ENCODE assay signal across 18 mouse cellular contexts in genomic region chr2:168776238-168776637, GRCm38 (mm10). TPM values are rescaled to one million over a fixed set of nuclear protein-coding genes. Genes with fewer than 3 reads are reported as not detected.
"Had no signal": no experiment of that assay in that cellular context is flagged by ENCODE, and none has a peak within 500 bp of the region (broad histone marks: within the 10 kb centered on the region; RNA-seq: fewer than 3 reads in every experiment).

No protein-coding gene starts in this region.

- DNase-seq: kidney, adult 11 months; kidney, adult 9 months; kidney, postnatal 4 days; left cerebral cortex, postnatal 4 days; lung, adult 18-20 months; right cerebral cortex, adult 18-20 months; right cerebral cortex, postnatal 25 days; thymus, adult 18-20 months; thymus, postnatal 14 days had no signal

- H3K27me3 ChIP-seq: limb, embryonic 13.5 days; neural tube, embryonic 15.5 days had no signal

- H3K27ac ChIP-seq: kidney, postnatal 0 days; layer of hippocampus, adult 2 months; limb, embryonic 13.5 days; midbrain, embryonic 13.5 days; neural tube, embryonic 15.5 days; stomach, postnatal 0 days had no signal

- H3K4me3 ChIP-seq: layer of hippocampus, adult 2 months; limb, embryonic 13.5 days; midbrain, embryonic 13.5 days; myocyte; neural tube, embryonic 15.5 days had no signal

- H3K36me3 ChIP-seq: limb, embryonic 13.5 days; midbrain, embryonic 13.5 days; neural tube, embryonic 15.5 days had no signal

- ATAC-seq: midbrain, embryonic 13.5 days had no signal

- H3K9ac ChIP-seq: limb, embryonic 13.5 days; midbrain, embryonic 13.5 days; neural tube, embryonic 15.5 days had no signal

- H3K4me2 ChIP-seq: limb, embryonic 13.5 days; midbrain, embryonic 13.5 days; neural tube, embryonic 15.5 days had no signal

- H3K9me3 ChIP-seq: limb, embryonic 13.5 days; midbrain, embryonic 13.5 days; neural tube, embryonic 15.5 days had no signal

RNA-seq across cellular contexts. Expression of gene Sall4, which starts 8.5 kb away (rescaled TPM):
- total RNA-seq: left cerebral cortex, postnatal 4 days; megakaryocyte-erythroid progenitor cell, adult 5-6 weeks had no signal
- polyA plus RNA-seq: kidney, postnatal 0 days; lung, embryonic 16.5 days; myocyte had no signal

RNA-seq across cellular contexts. Expression of gene Atp9a, which starts 34.0 kb away (rescaled TPM):
- total RNA-seq: megakaryocyte-erythroid progenitor cell, adult 5-6 weeks had no signal
